Mouse (Mus musculus) midbrain, embryonic 15.5 days (tissue): ENCODE measurements around the gene Alpk1. TPM values are rescaled to one million over a fixed set of nuclear protein-coding genes. Genes with fewer than 3 reads are reported as not detected.

Experiments
- ATAC-seq: fragments of 200-750 bp; cut with Nextera tagmentation; replicated peaks from 2 replicates; pipeline ENCODE4 v1.8.0; 2017; ENCODE audit warnings: moderate TSS enrichment
- H3K27ac ChIP-seq: fragments of 300-500 bp; sonication (generic); 2 replicates; pipeline ENCODE4 v1.5.1; 2015; ENCODE audit warnings: mild to moderate bottlenecking, inconsistent platforms
- H3K27me3 ChIP-seq: fragments of 300-500 bp; sonication (generic); replicated peaks from 2 replicates; pipeline ENCODE4 v1.6.1; 2015; ENCODE audit warnings: inconsistent platforms
- H3K36me3 ChIP-seq: fragments of 300-500 bp; sonication (generic); replicated peaks from 2 replicates; pipeline ENCODE4 v1.6.1; 2015; ENCODE audit warnings: inconsistent platforms
- H3K4me1 ChIP-seq: fragments of 300-500 bp; sonication (generic); 2 replicates; pipeline ENCODE4 v1.6.1; 2015; ENCODE audit warnings: inconsistent platforms
- H3K4me2 ChIP-seq: fragments of 300-500 bp; sonication (generic); 2 replicates; pipeline ENCODE4 v1.6.1; 2015; ENCODE audit warnings: inconsistent platforms, mild to moderate bottlenecking, moderate library complexity
- H3K4me3 ChIP-seq: fragments of 300-500 bp; sonication (generic); 2 replicates; pipeline ENCODE4 v1.5.1; 2015; ENCODE audit warnings: mild to moderate bottlenecking, inconsistent platforms
- H3K9ac ChIP-seq: fragments of 300-500 bp; sonication (generic); 2 replicates; pipeline ENCODE4 v1.6.1; 2015; ENCODE audit warnings: mild to moderate bottlenecking, inconsistent platforms
- H3K9me3 ChIP-seq: fragments of 300-500 bp; sonication (generic); 2 replicates; pipeline ENCODE4 v1.6.1; 2016; ENCODE audit warnings: inconsistent platforms
- WGBS: fragments of 180-500 bp; shearing (Covaris S2); methylation state at CpG from one replicate; pipeline ENCODE4 v1.1.7; 2015; ENCODE audit warnings: mixed read lengths; 5-methylcytosine and 5-hydroxymethylcytosine counted together
- polyA plus RNA-seq: library from polyadenylated mRNA; unstranded; fragments of >200 nt; fragmentation: Nextera tagmentation; extraction: Ambion mirVana; gene quantifications from 2 replicates; pipeline ENCODE4 v1.2.1, GENCODE M21; 2015

Gene Alpk1
- polyA plus RNA-seq, 1 experiment from 2014 or later, result 0.45 TPM

DNA sequence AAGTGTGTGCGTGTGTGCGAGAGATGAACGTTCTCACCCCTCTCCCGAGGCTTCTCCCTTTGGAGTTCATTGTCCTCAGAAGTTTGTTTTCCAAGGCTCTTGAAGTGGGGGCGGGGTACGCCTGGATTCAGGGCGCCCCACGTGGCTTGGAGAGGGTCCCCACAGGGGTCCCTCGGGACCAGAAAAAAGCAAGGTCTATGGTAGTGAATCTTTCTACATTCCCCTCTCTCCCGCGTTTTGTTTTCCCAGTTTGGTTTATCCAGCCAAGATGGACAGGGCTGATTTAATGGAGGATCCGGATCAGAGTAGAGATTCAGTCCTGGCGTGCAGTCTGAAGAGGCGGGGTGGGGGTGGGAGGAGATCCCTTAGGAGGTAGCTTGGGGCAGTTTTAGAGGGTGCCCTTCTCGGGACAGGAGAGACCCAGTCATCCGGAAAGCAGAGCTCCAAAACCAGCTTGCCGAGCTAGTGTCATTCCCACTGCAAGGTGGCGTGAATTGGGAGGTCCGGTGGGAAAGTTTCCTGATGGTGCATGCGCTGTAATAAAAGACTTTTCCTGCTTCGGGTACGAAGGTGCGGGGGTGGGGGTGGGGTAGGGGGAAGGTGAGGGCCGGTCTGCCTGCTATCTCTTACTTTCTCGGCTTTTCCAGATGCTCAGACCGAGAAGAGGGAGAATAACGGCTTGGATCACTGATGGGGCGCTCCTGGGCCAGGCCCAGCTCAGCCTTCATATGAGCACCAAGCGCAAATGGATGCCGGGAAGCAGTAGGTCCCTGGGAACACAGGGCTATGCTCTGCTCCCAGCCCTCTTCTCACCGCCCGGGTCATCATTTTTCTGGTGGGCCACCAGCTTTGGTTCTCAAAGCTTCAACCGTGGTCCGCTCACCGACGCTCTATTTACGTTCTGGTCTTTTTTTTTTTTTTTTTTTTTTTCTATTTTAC lies 139.3 kb downstream of the Alpk1 start:
- peak; percentile 48 for ATAC-seq
- peak overlapping the region; percentile 34 for H3K4me2 ChIP-seq
- H3K27me3 ChIP-seq, result peaks cover 57% of the 10 kb centered on the region
- H3K9ac ChIP-seq, result no peak overlapping the region
- H3K9me3 ChIP-seq, result no peaks in the 10 kb centered on the region
- 5% methylated on average over 37 of the region's 37 CpGs for WGBS
- H3K27ac ChIP-seq, result no peak overlapping the region
- H3K4me1 ChIP-seq, result peaks cover 28% of the 10 kb centered on the region
- H3K4me3 ChIP-seq, result no peak overlapping the region
- no peaks in the 10 kb centered on the region for H3K36me3 ChIP-seq

DNA sequence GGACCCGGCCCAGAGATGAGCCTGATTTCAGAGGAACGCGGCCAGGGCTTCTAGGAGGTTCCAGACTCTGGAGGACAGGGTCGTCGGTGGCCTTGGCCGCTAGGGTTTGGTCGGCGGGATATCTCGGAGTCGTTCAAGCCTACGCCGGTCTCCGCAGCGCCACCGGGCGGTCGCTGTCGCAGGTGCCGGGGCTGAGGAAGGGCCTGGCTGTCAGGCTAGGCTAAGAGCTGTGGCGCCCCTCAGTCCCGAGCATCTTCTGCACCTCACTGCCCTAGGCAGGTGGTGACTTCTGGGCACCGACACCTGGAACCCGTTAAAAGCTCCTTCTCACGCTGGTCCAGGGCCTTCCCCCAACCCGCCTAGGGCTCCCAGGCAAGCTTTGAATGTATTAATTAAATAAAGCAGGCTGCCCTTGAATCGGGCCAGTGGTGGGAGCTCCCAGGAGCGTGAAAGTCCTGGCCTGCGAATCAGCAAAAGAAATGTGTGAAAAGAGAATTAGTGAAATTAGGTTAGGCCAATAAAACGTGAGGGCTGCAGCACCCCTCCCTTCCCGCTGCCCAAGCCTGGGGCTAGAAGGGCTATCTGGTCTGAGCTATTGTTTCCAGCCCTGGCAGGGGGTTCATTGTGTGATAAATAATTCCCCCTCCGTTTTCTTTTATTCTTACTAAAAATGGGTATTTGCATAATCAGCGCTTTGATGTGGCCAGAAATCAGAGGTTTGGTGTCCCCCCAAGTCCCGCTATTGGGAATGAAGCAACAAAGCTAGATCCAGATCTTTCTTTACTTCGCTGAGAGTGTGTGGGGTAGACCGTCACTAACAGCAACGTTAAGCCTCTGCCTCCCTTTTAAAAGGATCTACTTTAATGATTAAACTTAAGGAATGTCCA lies 140.2 kb downstream of the Alpk1 start:
- Histone ChIP-seq H3K4me2 (peak overlapping the region; percentile 34), H3K4me1 (peaks cover 28% of the 10 kb centered on the region), H3K4me3 (peak overlapping the region; percentile 7; the same call in 1 of the 2 replicates), H3K9ac (no peak overlapping the region), H3K27ac (no peak overlapping the region), H3K36me3 (no peaks in the 10 kb centered on the region), H3K27me3 (peaks cover 52% of the 10 kb centered on the region), H3K9me3 (no peaks in the 10 kb centered on the region)
- peak; percentile 75 for ATAC-seq
- 2% methylated on average over 36 of the region's 36 CpGs for WGBS

DNA sequence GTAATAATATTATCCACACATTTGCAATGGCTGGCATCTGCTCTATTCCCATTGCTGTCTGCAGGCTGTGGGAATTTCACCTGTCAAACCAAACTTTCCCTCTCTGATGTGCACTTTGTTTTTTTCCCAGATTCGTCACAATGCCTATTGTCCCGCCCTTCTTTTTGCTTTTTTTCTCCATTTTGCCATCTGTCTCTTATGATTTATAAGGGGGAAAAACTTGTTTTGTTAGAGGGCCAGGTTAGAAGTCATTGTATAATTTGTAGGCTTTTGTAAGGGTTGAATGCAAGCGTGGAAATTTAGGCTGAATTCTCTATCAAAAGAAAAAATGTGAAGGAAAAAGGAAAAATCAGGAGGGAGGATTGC lies 145.4 kb downstream of the Alpk1 start:
- no peak overlapping the region for H3K9ac ChIP-seq
- no peaks in the 10 kb centered on the region for H3K9me3 ChIP-seq
- peak overlapping the region; percentile 59 for H3K4me3 ChIP-seq
- H3K4me1 ChIP-seq, result peaks cover 48% of the 10 kb centered on the region
- no peak overlapping the region for H3K27ac ChIP-seq
- H3K27me3 ChIP-seq, result peaks cover 46% of the 10 kb centered on the region
- 3% methylated on average over 3 of the region's 3 CpGs for WGBS
- H3K4me2 ChIP-seq, result peak overlapping the region; percentile 94
- H3K36me3 ChIP-seq, result no peaks in the 10 kb centered on the region
- no peak for ATAC-seq

DNA sequence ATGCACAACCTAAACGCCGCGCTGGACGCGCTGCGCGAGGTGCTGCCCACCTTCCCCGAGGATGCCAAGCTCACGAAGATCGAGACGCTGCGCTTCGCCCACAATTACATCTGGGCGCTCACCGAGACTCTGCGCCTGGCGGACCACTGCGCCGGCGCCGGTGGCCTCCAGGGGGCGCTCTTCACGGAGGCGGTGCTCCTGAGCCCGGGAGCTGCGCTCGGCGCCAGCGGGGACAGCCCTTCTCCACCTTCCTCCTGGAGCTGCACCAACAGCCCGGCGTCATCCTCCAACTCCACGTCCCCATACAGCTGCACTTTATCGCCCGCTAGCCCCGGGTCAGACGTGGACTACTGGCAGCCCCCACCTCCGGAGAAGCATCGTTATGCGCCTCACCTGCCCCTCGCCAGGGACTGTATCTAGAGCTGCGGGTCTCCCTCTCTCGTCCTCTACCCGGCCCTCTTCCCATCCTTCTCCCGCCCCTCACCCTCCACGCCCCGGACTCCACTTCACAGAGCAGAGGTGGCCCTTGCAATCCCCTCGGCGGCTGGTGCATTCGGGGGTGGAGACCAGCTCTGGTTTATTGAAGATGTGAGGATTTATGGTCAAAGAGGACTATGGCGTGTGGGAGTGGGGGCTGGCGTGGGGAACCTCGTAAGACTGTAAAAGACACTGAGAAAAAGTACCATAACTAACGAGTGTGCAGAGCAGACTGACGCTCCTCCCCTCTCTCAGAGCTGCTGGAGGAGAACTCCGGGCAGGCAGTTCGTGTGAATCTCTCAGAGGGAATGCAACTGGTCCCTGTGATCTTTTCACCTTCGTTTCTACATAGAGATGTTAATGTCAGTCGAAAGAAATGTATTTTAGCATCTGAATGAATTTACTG lies 146.0 kb downstream of the Alpk1 start:
- peak overlapping the region; percentile 55 for H3K9ac ChIP-seq
- peak; percentile 82 for ATAC-seq
- WGBS, result under 1% methylated on average over 58 of the region's 58 CpGs
- peaks cover 41% of the 10 kb centered on the region for H3K4me1 ChIP-seq
- H3K27me3 ChIP-seq, result peaks cover 46% of the 10 kb centered on the region
- peak overlapping the region; percentile 59 for H3K4me3 ChIP-seq
- peak overlapping the region; percentile 78 for H3K27ac ChIP-seq
- peak overlapping the region; percentile 94 for H3K4me2 ChIP-seq
- no peaks in the 10 kb centered on the region for H3K36me3 ChIP-seq
- H3K9me3 ChIP-seq, result no peaks in the 10 kb centered on the region

DNA sequence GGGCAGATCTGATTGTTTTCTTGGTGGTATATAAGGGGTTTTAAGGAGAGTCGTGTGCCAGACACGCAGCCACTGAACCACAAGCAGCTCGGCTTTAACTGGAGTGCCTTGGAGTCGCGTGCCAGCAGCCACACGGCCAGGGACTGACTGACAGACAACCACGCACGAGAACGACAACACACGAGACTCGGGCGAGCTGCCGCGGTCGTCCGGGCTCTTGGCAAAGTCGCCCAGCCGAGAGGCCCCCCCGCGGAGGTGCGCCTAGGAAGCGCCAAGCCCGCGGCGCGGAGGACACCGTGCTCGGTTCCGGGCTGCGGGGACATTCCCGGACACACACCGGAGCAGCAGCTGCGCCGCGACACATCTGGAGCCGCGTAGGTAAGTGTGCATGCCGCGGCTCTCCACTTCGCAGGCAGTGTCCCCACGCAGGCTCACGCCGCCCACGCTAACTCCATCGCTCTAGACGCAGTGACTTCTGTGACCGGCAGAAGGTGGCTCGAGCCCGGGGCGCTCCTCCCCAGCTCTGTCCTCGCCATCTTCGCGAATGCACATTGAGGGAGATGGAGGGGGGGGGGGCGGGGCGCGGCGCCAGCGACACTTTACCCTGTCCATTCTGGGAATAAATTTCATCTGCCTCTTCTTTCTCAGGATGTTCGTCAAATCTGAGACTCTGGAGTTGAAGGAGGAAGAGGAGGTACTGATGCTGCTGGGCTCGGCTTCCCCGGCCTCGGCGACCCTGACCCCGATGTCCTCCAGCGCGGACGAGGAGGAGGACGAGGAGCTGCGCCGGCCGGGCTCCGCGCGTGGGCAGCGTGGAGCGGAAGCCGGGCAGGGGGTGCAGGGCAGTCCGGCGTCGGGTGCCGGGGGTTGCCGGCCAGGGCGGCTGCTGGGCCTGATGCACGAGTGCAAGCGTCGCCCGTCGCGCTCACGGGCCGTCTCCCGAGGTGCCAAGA lies 147.0 kb downstream of the Alpk1 start, which contains the start of gene Neurog2:
Neurog2 (plus strand) TSS at position 56 of the 953 bp plus-strand sequence.
- H3K4me2 ChIP-seq, result peak within 1 kb of the TSS; percentile 94
- peaks cover 52% of the 10 kb centered on the region for H3K27me3 ChIP-seq
- peak; percentile 67 for ATAC-seq
- peak within 1 kb of the TSS; percentile 59 for H3K4me3 ChIP-seq
- peak within 1 kb of the TSS; percentile 55 for H3K9ac ChIP-seq
- WGBS, result under 1% methylated on average over 91 of the region's 92 CpGs
- H3K36me3 ChIP-seq, result no peaks in the 10 kb centered on the region
- peak within 1 kb of the TSS; percentile 78 for H3K27ac ChIP-seq
- H3K9me3 ChIP-seq, result no peaks in the 10 kb centered on the region
- peaks cover 48% of the 10 kb centered on the region for H3K4me1 ChIP-seq

DNA sequence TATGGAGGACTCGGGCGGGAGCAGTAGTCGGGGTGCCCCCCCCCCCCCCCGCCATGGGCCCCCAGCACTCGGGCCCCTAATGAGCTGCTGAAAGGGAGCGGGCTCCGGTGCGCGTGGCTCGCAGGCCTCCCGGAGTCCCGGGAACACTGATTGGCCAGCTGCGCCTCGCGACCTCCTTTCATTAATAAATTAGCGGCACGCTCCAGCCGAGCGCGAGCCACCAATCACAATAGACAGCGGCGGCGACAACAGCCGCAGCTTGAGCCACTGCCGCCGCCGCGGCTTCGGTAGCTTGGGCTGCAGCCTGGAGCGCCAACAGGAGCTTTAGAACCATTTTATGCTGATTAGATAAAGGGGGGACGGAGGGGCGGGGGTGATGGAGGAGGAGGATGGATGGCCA lies 147.8 kb downstream of the Alpk1 start:
- H3K9me3 ChIP-seq, result no peaks in the 10 kb centered on the region
- peaks cover 52% of the 10 kb centered on the region for H3K27me3 ChIP-seq
- H3K4me3 ChIP-seq, result peak overlapping the region; percentile 59
- H3K9ac ChIP-seq, result peak overlapping the region; percentile 55
- peak; percentile 70 for ATAC-seq
- H3K4me2 ChIP-seq, result peak overlapping the region; percentile 94
- under 1% methylated on average over 32 of the region's 32 CpGs for WGBS
- H3K36me3 ChIP-seq, result no peaks in the 10 kb centered on the region
- H3K4me1 ChIP-seq, result peaks cover 56% of the 10 kb centered on the region
- H3K27ac ChIP-seq, result peak overlapping the region; percentile 78

DNA sequence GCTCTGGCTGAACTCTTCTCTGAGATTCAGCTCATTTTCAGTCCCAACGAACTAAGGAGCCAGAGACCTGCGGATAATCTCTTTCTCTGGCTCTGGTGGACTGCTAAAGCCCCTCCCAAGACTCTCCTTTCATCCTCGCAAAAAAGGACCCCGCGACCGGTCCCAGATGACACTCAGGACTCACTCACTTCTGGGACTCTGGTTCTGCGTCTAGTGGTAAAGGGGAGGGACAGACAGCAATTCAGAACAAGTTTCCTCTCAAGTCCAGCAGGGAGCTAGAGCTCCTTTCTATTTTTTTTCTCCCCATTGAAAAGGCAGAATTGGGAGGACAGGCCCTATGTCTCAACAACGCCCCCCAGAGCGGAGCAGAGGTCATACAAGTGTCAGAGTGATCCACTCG lies 148.7 kb downstream of the Alpk1 start:
- peak overlapping the region; percentile 94 for H3K4me2 ChIP-seq
- no peak for ATAC-seq
- no peaks in the 10 kb centered on the region for H3K9me3 ChIP-seq
- no peak overlapping the region for H3K9ac ChIP-seq
- H3K4me3 ChIP-seq, result peak overlapping the region; percentile 59; the same call in 1 of the 2 replicates
- peaks cover 53% of the 10 kb centered on the region for H3K27me3 ChIP-seq
- no peaks in the 10 kb centered on the region for H3K36me3 ChIP-seq
- WGBS, result under 1% methylated on average over 10 of the region's 10 CpGs
- no peak overlapping the region for H3K27ac ChIP-seq
- H3K4me1 ChIP-seq, result peaks cover 60% of the 10 kb centered on the region

DNA sequence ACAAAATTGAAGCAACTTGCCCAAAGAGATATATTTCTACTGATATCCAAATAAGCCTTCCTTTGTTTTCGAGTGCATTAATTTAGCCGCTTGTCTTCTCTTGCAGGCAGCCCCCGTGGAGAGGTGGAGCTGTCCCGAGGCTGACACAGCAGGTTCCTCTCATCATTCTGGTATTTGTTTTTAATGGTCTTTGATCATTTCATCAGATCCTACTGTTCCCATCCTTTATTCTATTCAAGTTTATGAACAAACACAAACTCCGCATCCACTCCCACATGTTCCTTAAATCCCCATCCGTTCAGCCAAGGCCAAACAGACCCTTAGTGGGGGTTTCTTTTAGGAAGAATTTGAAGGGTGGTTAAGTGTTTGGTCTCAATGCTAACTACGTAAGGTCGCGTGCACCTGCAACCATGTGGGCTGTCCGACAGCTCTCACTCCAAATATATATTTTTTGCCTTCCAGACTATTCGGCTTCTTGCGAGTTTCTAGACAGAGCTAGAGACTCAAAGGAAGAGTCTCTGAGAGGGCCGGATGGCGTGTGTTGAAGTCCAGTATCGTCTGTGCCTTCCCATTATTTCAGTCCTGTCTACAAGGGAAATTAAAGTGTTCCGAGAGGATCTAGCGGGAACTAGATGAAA lies 149.5 kb downstream of the Alpk1 start:
- Histone ChIP-seq H3K4me3 (no peak overlapping the region), H3K4me1 (peaks cover 63% of the 10 kb centered on the region), H3K9ac (no peak overlapping the region), H3K4me2 (peak overlapping the region; percentile 15; the same call in 1 of the 2 replicates), H3K27ac (no peak overlapping the region), H3K36me3 (no peaks in the 10 kb centered on the region), H3K9me3 (no peaks in the 10 kb centered on the region), H3K27me3 (peaks cover 52% of the 10 kb centered on the region)
- ATAC-seq, result no peak
- WGBS, result 4% methylated on average over 17 of the region's 17 CpGs

DNA sequence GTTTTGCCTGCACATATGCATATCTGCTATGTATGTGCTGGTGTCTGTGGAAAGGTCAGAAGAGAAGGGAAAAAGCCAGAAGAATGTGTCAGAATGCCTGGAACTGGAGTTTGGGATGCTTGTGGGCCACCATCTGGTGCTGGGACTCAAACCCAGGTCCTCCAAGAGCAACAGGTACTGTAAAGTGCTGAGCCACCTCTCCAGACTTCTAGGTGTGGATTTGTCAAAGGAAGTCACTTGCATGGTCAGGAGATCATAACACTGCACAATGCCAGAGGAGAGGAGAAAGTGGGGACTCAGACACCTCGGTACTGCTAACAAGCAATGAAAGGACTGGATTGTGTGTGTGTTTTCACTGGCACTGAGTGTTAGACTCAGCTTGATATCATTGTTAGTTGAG lies 150.1 kb downstream of the Alpk1 start:
- no peak overlapping the region for H3K27ac ChIP-seq
- no peaks in the 10 kb centered on the region for H3K9me3 ChIP-seq
- H3K36me3 ChIP-seq, result no peaks in the 10 kb centered on the region
- H3K4me2 ChIP-seq, result no peak overlapping the region
- no peak overlapping the region for H3K4me3 ChIP-seq
- peaks cover 50% of the 10 kb centered on the region for H3K27me3 ChIP-seq
- H3K4me1 ChIP-seq, result peaks cover 66% of the 10 kb centered on the region
- no peak overlapping the region for H3K9ac ChIP-seq
- 9% methylated on average over 1 of the region's 1 CpGs for WGBS
- ATAC-seq, result no peak

DNA sequence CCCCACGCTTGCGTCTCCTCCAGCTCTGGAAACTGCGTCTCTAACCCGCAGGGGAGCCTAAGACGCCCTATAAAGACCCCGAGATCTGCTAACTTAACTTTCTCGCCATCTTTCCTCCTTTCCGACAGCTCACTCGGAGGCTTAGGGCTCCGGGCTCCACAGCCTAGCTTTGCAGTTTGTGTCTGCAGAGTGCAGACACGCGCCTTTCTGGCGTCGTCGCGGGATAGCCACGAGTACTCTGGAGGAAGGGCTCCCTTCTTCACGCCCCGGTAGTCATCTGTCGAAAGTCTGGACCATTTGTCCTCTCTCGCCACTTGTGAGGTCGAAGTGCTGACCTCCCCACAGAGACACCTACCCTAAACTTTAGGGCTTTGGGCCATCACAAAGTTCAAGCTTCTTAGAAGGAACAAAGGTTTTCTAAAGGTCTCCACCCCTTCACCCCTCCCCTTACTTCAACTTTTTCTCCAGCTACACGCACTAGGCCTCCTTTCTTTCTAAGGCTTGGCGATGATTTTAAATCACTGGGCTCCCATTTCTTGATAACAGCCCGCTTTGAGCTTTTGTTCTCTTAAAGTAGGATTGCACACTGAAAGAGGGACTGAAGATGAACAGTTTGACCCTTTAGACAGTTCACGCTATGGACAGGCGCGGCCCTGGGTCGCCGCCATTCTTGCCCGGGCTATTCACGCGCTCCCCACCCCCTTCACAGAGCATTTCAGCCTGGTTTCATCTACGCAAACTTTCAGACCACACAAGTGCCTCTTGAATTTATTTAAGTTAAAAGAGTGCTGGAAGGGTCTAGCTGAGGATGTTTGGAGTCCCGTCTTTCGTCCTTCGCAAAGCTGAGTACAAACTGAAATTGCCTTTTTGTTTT lies 151.8 kb downstream of the Alpk1 start:
- 2% methylated on average over 37 of the region's 37 CpGs for whole genome bisulfite sequencing
- Histone ChIP-seq H3K27me3 (peaks cover 59% of the 10 kb centered on the region), H3K4me2 (peak overlapping the region; percentile 32; the same call in 1 of the 2 replicates), H3K36me3 (no peaks in the 10 kb centered on the region), H3K27ac (no peak overlapping the region), H3K9ac (no peak overlapping the region), H3K9me3 (no peaks in the 10 kb centered on the region), H3K4me3 (no peak overlapping the region), H3K4me1 (peaks cover 51% of the 10 kb centered on the region)
- no peak for ATAC-seq
